Mouse (Mus musculus) lung, postnatal 25 days (tissue): Measurements from ENCODE around the gene Tmeff2.
"Not testable (repeated sequence)": the region's sequence is repeated elsewhere in the genome, so short reads cannot be mapped to it uniquely, and the experiment has no call there.

Experiments used
- DNase-seq: peaks from one replicate; pipeline ENCODE4 v3.0.0; 2022; ENCODE audit warnings: low spot score

The Tmeff2 gene

GRCm38 (mm10) chr1:50900386-50900785 lies at the start of gene Tmeff2:
Gene Tmeff2, plus strand, starts transcription at chr1:50900647.
- not testable (repeated sequence) for DNase-seq

- no peak for DNase-seq
These were observed 38.9 kb upstream of the Tmeff2 start for GRCm38 (mm10) chr1:50861515-50861914.

GRCm38 (mm10) chr1:50897696-50898095 lies 2.8 kb upstream of the Tmeff2 start:
- DNase-seq: no peak

- DNase-seq: no peak
These were observed 24.4 kb downstream of the Tmeff2 start for GRCm38 (mm10) chr1:50924838-50925355.

GRCm38 (mm10) chr1:50925356-50925921 lies 25.0 kb downstream of the Tmeff2 start:
- no peak for DNase-seq

- DNase-seq: no peak
These were observed 26.1 kb downstream of the Tmeff2 start for GRCm38 (mm10) chr1:50926374-50927060.

GRCm38 (mm10) chr1:50927077-50927611 lies 26.7 kb downstream of the Tmeff2 start:
- peak; percentile 67 for DNase-seq

GRCm38 (mm10) chr1:50927679-50928187 lies 27.3 kb downstream of the Tmeff2 start:
- no peak for DNase-seq

- no peak for DNase-seq
These were observed 28.3 kb downstream of the Tmeff2 start for GRCm38 (mm10) chr1:50928776-50929175.

GRCm38 (mm10) chr1:50935076-50935475 lies 34.6 kb downstream of the Tmeff2 start:
- DNase-seq: no peak

GRCm38 (mm10) chr1:50935484-50935883 lies 35.0 kb downstream of the Tmeff2 start:
- DNase-seq: no peak

GRCm38 (mm10) chr1:50940131-50941039 lies 39.9 kb downstream of the Tmeff2 start:
- DNase-seq: no peak

- no peak for DNase-seq
These were observed 48.1 kb downstream of the Tmeff2 start for GRCm38 (mm10) chr1:50948575-50948974.

GRCm38 (mm10) chr1:50958844-50959243 lies 58.4 kb downstream of the Tmeff2 start:
- no peak for DNase-seq

- DNase-seq: peak; percentile 83
These were observed 61.7 kb downstream of the Tmeff2 start for GRCm38 (mm10) chr1:50961954-50962648.

GRCm38 (mm10) chr1:50962649-50963000 lies 62.2 kb downstream of the Tmeff2 start:
- DNase-seq: no peak

GRCm38 (mm10) chr1:50969685-50970084 lies 69.2 kb downstream of the Tmeff2 start:
- no peak for DNase-seq

GRCm38 (mm10) chr1:50970853-50971252 lies 70.4 kb downstream of the Tmeff2 start:
- no peak for DNase-seq

GRCm38 (mm10) chr1:50972509-50973436 lies 72.3 kb downstream of the Tmeff2 start:
- DNase-seq: no peak

GRCm38 (mm10) chr1:50979358-50980081 lies 79.1 kb downstream of the Tmeff2 start:
- no peak for DNase-seq
